Mouse (Mus musculus) forebrain, embryonic 16.5 days (tissue): ENCODE measurements around the gene Ppp1r1c. TPM values are rescaled to one million over a fixed set of nuclear protein-coding genes. Genes with fewer than 3 reads are reported as not detected.

Experiments used
- ATAC-seq: fragments of 200-750 bp; cut with Nextera tagmentation; 2 replicates; pipeline ENCODE4 v1.8.0; 2017; ENCODE audit warnings: mild to moderate bottlenecking, moderate library complexity
- H3K27ac ChIP-seq: fragments of 300-500 bp; sonication (generic); 2 replicates; pipeline ENCODE4 v1.5.1; 2014; ENCODE audit warnings: low read length, control low read depth
- H3K27me3 ChIP-seq: fragments of 300-500 bp; sonication (generic); replicated peaks from 2 replicates; pipeline ENCODE4 v1.6.1; 2014; ENCODE audit warnings: low read length; ENCODE audit not compliant: control insufficient read depth, insufficient read depth
- H3K36me3 ChIP-seq: fragments of 300-500 bp; sonication (generic); 2 replicates; pipeline ENCODE4 v1.6.1; 2014; ENCODE audit not compliant: control insufficient read depth, insufficient read depth
- H3K4me1 ChIP-seq: fragments of 300-500 bp; sonication (generic); replicated peaks from 2 replicates; pipeline ENCODE4 v1.6.1; 2014; ENCODE audit warnings: low read length; ENCODE audit not compliant: control insufficient read depth, insufficient read depth
- H3K4me2 ChIP-seq: fragments of 300-500 bp; sonication (generic); 2 replicates; pipeline ENCODE4 v1.6.1; 2014; ENCODE audit warnings: mild to moderate bottlenecking, low read length, control low read depth
- H3K4me3 ChIP-seq: fragments of 300-500 bp; sonication (generic); replicated peaks from 2 replicates; pipeline ENCODE4 v1.5.1; 2014; ENCODE audit warnings: mild to moderate bottlenecking, low read length, control low read depth
- H3K9ac ChIP-seq: fragments of 300-500 bp; sonication (generic); replicated peaks from 2 replicates; pipeline ENCODE4 v1.6.1; 2014; ENCODE audit warnings: low read depth, low read length, control low read depth
- H3K9me3 ChIP-seq: fragments of 300-500 bp; sonication (generic); 2 replicates; pipeline ENCODE4 v1.6.1; 2016; ENCODE audit warnings: low read length; ENCODE audit not compliant: control insufficient read depth
- WGBS: fragments of 180-500 bp; shearing (Covaris S2); extraction: QIAGEN DNeasy Blood & Tissue Kit; methylation state at CpG from one replicate; pipeline ENCODE4 v1.1.7; 2014; 5-methylcytosine and 5-hydroxymethylcytosine counted together
- polyA plus RNA-seq: library from polyadenylated mRNA; unstranded; fragments of >200 nt; fragmentation: Nextera tagmentation; extraction: Ambion mirVana; gene quantifications from 2 replicates; pipeline ENCODE4 v1.2.1, GENCODE M21; 2015

The Ppp1r1c gene
- polyA plus RNA-seq = not detected in 2 replicates

DNA sequence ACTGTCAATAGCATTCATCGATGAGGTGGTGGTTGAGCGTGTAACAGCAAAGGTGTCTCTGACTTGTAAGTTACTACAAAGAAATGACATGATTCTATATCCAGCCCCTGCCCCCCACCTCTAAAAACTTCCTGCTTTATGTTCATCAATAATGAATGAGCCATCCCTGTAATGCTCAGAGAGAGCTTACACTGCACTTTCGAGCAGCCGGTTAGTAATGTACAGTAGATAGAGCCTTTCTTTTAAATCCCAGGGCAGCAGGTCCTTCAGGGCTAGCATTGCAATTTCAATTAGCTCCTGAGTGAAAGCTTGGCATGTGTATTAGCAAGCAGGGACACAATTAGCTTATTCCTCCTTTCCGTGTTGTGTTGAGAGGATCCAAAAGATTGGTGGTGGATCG is at the start of gene Ppp1r1c:
TSS of gene Ppp1r1c (plus strand) at position 206 of the 400 bp plus-strand sequence.
- no peaks in the 10 kb centered on the region for H3K27me3 ChIP-seq
- no peak for ATAC-seq
- H3K4me1 ChIP-seq = no peaks in the 10 kb centered on the region
- H3K9me3 ChIP-seq = no peaks in the 10 kb centered on the region
- H3K4me3 ChIP-seq = no peak within 1 kb of the TSS
- H3K9ac ChIP-seq = no peak within 1 kb of the TSS
- no peak within 1 kb of the TSS for H3K4me2 ChIP-seq
- WGBS = 63% methylated on average over 6 of the region's 6 CpGs
- no peaks in the 10 kb centered on the region for H3K36me3 ChIP-seq
- H3K27ac ChIP-seq = no peak within 1 kb of the TSS

DNA sequence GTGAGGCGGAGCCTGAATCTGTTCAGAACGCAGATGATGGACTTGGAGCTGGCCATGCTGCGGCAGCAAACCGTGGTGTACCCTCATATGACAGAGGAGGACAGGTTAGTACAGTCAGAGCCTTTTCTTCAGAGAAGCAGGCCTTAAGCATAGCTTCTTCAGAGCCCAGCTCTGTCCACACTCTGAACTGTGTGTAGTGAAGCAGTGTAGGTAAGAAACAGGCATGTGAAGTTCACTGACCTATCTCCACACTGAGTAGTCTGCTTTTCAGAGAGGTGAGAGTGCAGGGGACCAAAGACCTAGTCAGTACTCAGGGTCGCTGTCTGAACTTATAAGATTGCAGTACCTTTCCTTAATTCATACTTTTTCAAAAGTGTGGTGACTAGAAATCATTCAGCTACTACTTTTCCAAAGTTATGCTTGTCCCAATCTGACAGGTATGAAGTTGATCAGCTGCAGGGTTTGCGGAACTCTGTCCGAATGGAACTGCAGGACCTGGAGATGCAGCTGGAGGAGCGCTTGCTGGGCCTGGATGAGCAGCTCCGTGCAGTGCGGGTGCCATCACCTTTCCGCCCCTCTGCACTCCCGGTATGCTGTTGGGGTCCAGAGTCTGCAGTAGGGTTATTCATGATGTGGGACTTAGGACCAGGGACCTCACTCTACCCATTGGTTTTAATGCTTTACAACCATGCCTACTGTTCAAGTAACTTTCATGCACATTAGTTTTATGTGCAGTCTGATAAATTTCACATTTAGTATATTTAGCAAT is 47.0 kb upstream of the Ppp1r1c start:
- no peaks in the 10 kb centered on the region for H3K27me3 ChIP-seq
- H3K4me3 ChIP-seq = no peak overlapping the region
- no peaks in the 10 kb centered on the region; the same call in 1 of the 2 replicates for H3K36me3 ChIP-seq
- H3K4me2 ChIP-seq = no peak overlapping the region
- peaks cover 3% of the 10 kb centered on the region; the same call in 1 of the 2 replicates for H3K4me1 ChIP-seq
- H3K9me3 ChIP-seq = no peaks in the 10 kb centered on the region
- no peak overlapping the region for H3K9ac ChIP-seq
- 77% methylated on average over 12 of the region's 12 CpGs for WGBS
- H3K27ac ChIP-seq = no peak overlapping the region
- no peak for ATAC-seq

DNA sequence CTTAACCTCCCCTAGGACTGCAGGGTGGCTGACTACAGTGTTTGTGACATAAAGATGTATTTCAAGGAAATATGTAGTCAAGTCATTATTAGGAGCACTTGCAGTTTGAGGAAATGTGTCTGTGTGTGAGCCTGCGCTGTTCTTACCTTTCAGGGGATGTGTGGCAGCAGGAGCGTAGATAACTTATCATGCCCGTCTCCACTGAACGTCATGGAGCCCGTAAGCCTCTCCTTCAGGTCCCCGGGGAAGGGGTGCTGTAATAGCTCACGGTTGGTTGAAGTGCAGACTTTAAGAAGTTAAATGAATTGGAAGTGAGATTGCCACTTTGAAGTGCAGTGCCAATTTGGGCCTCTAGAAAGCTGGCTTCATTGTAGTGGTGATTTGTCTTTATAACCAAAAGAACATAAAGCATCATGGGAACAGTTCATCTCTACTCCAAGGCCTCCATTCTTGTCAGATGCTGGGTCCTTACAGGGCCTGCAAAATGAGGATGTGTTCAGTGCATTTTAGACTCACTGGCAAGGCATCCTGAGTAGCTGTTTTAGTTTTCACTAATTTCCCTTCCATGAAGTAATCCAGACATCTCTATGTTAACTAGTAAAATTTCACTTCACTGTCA is 46.0 kb upstream of the Ppp1r1c start:
- H3K4me3 ChIP-seq = no peak overlapping the region
- no peaks in the 10 kb centered on the region for H3K27me3 ChIP-seq
- WGBS = 35% methylated on average over 7 of the region's 7 CpGs
- H3K9ac ChIP-seq = no peak overlapping the region
- H3K4me1 ChIP-seq = peaks cover 3% of the 10 kb centered on the region; the same call in 1 of the 2 replicates
- H3K36me3 ChIP-seq = no peaks in the 10 kb centered on the region; the same call in 1 of the 2 replicates
- ATAC-seq = 0 out of 2 replicates have a peak, but pooled peaks have one; percentile 47
- no peak overlapping the region for H3K27ac ChIP-seq
- no peaks in the 10 kb centered on the region for H3K9me3 ChIP-seq
- no peak overlapping the region for H3K4me2 ChIP-seq

DNA sequence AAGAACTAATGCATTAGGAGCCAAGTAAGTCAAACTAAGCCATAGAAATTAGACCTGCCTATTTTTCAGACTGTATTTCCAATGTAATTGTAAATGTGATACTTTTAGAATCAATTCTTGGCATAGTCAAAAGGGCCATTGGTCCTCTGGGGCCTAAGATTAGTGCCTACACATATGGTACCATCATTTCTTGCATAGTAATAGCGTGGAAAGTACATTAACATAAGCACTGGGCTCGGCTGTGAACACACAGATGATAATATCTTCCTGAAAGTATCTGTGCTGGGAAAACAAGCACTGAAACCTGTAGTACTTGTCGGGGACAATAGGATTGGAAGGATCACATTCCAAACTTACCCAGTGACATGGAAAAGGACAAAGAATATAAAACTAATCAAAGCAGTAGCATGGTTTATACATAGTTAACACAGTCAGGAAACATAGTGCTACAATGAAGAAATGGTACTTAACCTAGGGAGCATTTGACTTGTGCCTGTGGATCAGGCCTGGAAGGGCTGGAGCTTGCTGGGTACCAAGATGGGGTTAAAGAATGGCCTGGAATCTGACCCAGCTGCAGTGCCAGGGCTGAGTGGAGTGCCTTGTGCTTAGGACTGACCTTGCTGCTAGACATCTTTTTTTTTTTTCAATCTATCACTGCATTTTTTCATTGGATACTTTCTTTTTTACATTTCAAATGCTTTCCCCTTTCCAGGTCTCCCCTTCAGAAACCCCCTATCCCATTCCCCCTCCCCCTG is 42.9 kb upstream of the Ppp1r1c start:
- Histone ChIP-seq H3K4me2 (no peak overlapping the region), H3K27ac (no peak overlapping the region), H3K36me3 (no peaks in the 10 kb centered on the region), H3K4me3 (no peak overlapping the region), H3K4me1 (peaks cover 3% of the 10 kb centered on the region; the same call in 1 of the 2 replicates), H3K27me3 (no peaks in the 10 kb centered on the region), H3K9ac (no peak overlapping the region), H3K9me3 (no peaks in the 10 kb centered on the region)
- ATAC-seq = no peak
- whole genome bisulfite sequencing = 66% methylated on average over 3 of the region's 3 CpGs

DNA sequence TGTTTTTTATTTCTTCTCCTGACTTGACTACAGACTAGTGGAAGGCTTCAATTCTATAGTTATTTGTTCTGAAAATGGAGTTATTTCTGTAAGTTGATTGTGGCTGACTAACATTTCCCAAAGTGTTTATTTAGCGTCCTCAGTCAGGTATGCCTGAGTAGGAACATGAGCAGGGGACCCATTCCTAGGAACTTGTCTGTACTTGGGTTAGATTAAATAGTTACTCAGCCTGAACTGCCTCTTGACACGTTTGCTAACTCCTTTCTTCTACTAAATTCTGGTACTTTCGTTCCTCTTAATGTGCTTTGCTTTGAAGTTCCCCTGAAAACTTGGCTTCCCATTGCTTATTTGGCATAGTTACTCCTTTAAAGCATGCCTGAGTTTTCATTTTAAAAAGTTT is 42.1 kb upstream of the Ppp1r1c start:
- Histone ChIP-seq H3K27me3 (no peaks in the 10 kb centered on the region), H3K9me3 (no peaks in the 10 kb centered on the region), H3K27ac (no peak overlapping the region), H3K36me3 (no peaks in the 10 kb centered on the region), H3K4me2 (no peak overlapping the region), H3K4me1 (peaks cover 3% of the 10 kb centered on the region; the same call in 1 of the 2 replicates), H3K4me3 (no peak overlapping the region), H3K9ac (no peak overlapping the region)
- no peak for ATAC-seq
- WGBS = 39% methylated on average over 3 of the region's 3 CpGs

DNA sequence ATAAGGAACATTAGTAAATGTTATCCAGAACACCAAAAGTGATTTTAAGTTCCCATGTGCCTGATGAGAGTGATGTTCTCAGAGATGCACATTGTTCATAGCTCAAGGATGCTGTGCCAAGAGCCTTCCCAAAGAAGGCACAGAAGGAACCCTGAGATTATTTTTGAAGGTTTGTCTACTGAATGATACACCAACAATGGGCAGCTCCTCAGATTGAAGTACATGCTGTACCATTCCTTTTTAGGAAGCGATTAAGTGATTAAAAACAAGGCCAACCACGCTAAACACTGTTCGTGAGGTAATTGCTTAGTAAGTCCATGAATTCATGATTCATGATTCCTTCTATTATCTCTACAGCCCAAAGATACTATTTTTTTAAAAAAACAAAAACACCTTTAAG is 32.3 kb upstream of the Ppp1r1c start:
- no peak for ATAC-seq
- 82% methylated on average over 3 of the region's 3 CpGs for WGBS

DNA sequence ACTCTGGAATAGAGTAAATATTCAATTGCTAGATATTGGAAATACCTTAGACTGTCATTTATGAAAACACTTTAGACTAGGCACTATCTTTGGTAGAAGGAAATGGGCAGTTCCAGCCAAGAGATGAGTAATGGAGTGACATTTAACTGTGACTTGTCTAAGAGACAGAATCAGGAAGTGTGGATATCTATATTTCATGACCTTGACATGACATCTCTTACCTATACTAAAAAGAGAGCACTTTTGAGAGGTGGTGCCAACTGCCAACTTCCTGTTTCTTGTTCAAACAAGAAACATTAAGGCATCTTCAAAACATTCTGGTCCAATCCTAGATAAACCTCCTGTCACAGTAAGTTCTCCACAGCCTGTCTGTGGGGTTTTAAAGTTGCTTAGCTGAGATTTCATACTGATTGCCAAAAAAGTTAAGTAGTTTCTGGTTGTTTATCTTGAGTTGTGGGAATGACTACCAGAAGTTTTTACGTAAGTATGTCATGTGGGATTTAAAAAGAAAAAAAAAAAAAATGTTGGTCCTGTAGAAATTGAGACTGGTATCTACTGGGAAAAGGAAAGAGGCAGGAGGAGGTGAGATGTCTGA is 29.8 kb upstream of the Ppp1r1c start:
- H3K9ac ChIP-seq = no peak overlapping the region
- H3K9me3 ChIP-seq = no peaks in the 10 kb centered on the region
- no peaks in the 10 kb centered on the region for H3K27me3 ChIP-seq
- no peak overlapping the region for H3K4me2 ChIP-seq
- no peak overlapping the region for H3K27ac ChIP-seq
- no peak for ATAC-seq
- 89% methylated on average over 1 of the region's 1 CpGs for WGBS
- H3K4me3 ChIP-seq = no peak overlapping the region
- H3K4me1 ChIP-seq = no peaks in the 10 kb centered on the region
- no peaks in the 10 kb centered on the region for H3K36me3 ChIP-seq

More for the DNA sequence above, 32.3 kb upstream of the Ppp1r1c start:
- no peak overlapping the region for H3K27ac ChIP-seq
- H3K4me3 ChIP-seq = no peak overlapping the region
- no peak overlapping the region for H3K9ac ChIP-seq
- no peaks in the 10 kb centered on the region for H3K36me3 ChIP-seq
- H3K4me1 ChIP-seq = no peaks in the 10 kb centered on the region
- no peaks in the 10 kb centered on the region for H3K27me3 ChIP-seq
- H3K9me3 ChIP-seq = no peaks in the 10 kb centered on the region
- no peak overlapping the region for H3K4me2 ChIP-seq

DNA sequence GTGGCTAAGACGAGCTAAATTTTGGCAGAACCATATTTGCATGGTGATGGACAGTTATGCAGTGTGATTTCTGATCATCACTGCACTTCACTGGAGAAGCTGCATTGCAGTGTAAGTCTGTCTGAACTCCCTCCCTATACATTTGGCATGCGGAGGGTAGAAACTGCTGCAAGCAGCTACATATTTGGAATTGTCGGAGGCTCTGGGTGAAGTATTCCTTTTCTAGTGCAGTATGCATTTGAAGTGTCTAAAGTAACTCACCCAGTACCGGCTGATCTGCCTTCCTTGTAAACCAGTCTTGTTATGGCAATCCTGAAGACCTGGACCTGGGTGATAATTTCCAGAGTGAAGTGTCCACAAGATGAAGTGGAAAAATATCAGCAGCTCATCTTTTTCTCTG is 25.9 kb upstream of the Ppp1r1c start:
- no peak for ATAC-seq
- no peaks in the 10 kb centered on the region for H3K36me3 ChIP-seq
- H3K4me2 ChIP-seq = no peak overlapping the region
- 89% methylated on average over 4 of the region's 4 CpGs for WGBS
- H3K4me1 ChIP-seq = no peaks in the 10 kb centered on the region
- no peak overlapping the region for H3K4me3 ChIP-seq
- no peaks in the 10 kb centered on the region for H3K27me3 ChIP-seq
- H3K9ac ChIP-seq = no peak overlapping the region
- no peaks in the 10 kb centered on the region for H3K9me3 ChIP-seq
- H3K27ac ChIP-seq = no peak overlapping the region

DNA sequence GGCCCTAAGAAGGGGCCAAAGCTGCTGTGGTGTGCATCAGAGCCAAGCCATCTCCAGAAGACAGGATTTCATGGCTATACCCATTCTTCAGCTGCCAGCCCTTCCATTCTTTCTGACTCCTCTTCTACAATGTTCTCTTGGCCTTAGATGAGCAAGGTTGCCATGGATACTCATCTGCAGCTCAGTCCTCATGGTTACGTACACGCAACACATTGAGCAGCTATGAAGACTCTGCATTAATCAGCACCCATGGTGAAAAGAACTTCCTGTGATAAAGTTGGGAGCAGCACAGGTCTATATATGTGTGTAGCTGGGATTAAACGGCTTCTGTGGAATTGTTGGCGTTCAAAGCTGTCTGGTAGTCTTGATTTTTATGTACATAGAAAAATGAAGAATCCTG is 24.3 kb upstream of the Ppp1r1c start:
- WGBS = 84% methylated on average over 4 of the region's 4 CpGs
- no peak overlapping the region for H3K9ac ChIP-seq

More for the DNA sequence above, 24.3 kb upstream of the Ppp1r1c start:
- Histone ChIP-seq H3K4me2 (no peak overlapping the region), H3K4me3 (no peak overlapping the region), H3K27ac (no peak overlapping the region), H3K4me1 (no peaks in the 10 kb centered on the region), H3K9me3 (no peaks in the 10 kb centered on the region), H3K27me3 (no peaks in the 10 kb centered on the region), H3K36me3 (no peaks in the 10 kb centered on the region)
- ATAC-seq = 0 out of 2 replicates have a peak, but pooled peaks have one; percentile 31
